Mouse (Mus musculus): Measurements from ENCODE around the gene Ercc6l2.
A peak's percentile ranks its signal among the peaks of the same experiment; 100 is the strongest.

The Ercc6l2 gene

DNA sequence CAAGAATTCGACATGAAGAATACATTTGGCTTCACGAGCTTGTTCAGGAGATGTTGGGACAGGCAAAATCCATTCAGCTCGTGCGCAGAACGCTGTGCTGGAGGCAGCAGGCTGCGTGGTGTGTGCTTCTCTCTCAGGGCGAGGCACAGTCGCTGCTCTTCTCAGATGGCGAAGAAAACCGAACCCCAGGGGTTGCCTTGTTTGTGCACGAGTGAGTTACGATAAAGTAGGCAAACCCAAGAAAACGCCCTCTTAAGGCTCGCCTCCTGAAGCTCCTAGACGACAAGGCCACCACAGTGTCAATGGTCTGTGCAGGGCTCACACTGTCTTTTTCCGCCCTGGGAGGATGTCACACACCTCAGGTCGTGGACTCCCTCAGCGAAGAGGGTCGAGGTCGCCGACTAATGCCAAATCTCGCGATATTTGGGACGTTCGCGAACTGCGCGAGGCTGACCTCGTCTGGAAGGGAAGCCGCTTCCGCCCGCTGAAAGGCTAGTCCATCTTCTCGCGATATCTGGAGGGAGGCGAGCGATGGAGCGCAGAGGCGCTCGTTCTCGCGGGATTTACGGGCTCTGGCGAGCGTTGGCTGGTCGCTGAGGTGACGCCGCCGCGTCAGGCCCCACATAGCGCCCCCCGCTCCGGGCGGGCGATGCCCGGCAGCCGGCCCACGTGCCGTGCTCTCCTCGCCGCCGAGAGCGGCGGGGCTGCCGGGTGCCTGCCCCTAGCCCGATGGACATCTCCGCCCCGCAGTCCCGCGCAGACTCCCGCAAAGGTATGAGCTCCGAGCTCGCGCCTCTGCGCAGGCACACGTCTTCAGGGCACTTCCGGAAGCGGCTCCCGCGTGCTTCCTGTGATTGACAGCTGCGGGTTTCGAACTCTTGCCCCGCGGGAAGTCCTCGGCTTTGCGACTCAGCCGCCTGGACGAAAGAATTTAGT, at the start of gene Ercc6l2:
Gene Ercc6l2, plus strand, starts transcription at position 495 of the 936 bp plus-strand sequence.
- peak; percentile 100 for DNase-seq

DNA sequence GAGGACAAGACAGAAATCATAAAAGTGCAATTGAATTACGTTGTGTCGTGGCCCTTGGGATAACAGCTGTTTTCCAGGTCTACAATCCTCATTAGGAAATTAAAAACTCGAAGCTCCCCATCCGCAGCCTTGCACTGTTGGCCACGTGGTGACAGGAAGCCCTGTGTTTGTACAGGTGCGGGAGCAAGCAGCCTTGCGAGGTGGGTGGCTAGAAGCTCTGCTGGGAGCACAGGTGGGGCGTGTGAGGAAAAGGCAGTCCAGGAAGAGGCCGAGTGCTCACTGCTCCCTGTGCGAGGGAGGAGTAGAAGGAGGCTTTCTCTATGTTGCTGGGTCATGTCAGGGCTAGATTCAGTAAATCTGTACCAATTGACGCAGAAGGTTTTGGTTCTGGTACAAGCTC, 49.0 kb upstream of the Ercc6l2 start:
- no peak for DNase-seq

DNA sequence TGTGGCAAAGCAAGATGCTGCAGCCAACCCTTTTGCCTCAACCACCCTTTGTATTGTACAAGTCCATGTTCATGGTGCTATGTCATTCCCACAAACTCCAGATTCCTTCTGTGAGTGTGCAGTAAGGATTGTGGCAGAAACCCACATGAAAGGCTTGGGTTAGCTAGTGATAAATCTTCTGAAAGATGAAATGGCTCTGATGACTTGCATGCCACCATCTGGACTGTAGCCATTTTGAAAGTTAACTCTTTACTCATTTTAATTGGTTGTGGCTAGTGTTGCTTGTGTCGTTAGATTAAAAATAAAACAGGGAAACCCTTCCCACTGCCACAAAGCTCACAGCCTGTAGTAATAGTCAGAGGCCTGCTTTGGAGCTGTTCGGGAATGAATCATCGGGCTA, 44.0 kb upstream of the Ercc6l2 start:
- no peak for DNase-seq

DNA sequence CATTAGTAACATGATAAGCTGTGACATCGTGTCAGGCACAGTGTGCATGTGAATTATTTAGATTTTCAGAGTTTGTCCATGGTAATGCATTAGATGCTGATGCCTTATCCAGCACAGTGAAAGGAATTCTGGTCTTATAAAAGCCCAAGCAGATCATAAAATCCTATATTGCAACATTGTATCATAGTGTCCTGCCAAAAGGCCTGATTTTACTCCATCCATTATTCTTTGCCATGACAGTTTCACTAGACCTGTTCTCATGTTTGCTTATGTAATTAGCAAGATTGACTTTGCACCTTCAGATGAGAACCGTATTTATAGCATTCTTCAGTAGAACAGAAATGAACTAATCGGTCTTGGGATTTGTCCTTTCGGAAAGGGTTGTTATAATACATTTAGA, 36.1 kb upstream of the Ercc6l2 start:
- no peak for DNase-seq

DNA sequence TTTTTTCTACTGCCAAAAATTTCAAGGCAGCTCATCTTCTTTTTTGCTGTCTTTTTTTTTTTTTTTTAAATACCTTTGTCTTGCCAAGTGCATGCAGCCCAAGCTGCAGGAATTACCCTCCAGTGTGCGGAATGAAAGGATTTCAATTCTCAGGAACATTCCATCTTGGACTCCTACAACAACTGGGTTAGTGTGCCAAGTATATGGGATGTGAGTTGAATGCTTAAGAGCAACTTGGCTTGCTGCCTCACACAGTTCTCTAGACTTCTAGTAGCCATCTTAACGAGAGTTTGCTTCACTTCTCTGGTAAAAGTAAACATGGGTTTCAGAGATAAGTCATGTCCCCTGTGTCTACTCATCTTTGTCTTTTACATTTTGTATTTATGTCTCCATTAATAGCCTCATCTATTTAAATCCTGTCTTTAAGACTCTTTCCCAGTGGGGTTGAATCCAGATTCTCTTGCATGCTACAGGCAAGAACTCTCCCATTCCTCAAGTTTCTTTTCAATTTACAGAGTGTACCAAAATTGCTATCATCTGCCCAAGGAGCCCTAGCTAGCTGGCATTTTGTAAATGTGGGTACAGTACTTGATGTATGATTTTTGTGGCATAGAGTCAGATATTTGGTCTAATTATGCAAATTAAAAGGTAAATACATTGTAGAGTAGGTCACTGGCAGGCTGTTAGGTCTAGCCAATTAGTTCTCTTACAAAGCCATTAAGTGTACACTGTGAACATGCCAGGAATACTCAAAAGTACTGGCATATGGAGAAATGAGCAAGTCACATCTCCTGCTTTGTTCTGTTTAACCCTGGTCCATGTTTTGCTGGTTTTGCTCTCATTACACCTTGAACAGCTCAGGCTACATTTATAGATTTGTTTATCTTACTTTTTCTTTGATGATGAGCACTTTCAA, 35.4 kb upstream of the Ercc6l2 start:
- DNase-seq, result no peak

DNA sequence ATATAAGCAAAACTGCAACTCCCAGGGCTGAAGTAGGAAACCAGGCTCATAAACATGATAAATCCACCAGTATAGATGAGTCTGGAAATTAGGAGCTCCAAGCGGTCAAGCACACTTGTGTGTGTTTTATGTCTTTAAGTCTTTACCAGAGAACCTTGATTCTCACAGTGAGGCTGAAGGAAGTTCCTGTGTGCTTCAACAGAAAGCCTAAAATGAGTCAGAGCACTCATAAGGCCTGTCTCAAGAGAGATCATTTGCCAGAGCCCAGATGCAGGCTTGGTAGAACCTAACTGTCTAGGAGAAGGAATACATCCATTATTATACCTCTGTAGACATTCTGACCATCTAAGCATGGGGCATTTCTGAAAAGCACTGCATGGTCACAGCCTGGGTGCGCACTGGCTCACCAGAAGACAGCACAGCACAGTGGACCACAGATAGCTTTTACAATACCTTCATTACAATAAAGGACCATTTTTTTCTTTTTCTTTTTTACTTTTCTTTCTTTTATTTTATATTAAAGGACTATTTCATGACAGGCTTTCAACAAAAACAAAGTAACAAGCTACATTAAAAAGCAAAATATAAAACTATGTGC, 22.7 kb upstream of the Ercc6l2 start:
- no peak for DNase-seq

DNA sequence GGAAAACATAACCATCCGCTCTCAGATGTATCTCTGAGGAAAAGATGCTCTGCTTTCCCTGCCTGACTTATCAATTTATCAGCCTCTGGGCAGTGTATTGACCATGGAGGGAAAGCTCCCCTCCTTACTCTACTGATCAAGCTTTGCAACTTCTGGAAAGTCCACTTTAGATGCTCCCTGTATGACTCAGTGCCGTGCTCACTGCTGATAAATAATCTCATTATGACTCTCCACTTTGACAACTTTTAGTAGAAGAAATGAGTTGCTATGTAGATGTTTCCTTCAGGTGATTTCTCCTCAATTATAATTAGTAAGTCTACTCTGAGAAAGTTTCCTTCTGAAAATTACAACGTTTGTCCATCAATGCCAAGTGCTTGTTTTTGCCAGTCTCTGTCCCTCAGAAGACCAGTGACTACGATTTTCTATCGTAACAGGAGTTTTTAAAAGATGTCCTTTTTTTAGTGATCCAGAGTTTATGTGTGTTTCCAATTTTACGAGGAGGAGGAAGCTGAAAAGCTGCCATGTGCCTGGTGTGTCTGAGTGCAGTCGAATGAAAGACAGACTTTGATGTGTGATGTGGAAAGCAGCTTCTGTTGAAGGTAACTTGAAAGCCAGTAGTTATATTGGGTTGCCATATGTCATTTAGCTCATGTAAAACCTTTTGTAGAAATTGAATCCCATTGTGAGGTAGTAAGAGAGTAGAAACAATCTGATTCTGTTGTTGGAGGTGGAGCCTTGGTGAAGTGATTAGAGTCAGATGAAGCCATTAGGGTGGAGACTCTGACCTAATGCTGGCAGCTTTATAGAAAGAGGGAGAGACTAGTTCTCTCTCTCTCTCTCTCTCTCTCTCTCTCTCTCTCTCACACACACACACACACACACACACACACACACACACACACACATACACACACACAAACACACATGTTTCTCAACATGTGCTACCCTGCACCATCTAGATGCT, 21.4 kb upstream of the Ercc6l2 start:
- no peak for DNase-seq

DNA sequence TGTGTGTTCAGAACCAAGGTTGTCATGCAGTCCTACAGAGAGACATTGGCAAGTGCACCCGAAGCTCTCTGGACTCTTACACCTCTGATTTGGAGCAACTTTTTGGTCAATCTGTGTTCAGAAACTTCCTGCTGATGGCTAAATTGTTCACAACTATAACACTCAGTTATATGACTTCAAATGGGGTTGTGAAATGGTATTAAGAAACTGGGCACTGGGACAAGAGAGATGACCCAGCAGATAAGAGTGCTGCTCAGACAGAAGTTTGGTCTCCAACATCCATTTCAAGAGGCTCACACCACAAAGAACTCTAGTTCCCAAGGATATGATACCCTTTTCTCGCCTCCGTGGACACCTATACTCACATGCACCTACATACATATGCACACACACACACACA, 16.4 kb upstream of the Ercc6l2 start:
- DNase-seq, result no peak

DNA sequence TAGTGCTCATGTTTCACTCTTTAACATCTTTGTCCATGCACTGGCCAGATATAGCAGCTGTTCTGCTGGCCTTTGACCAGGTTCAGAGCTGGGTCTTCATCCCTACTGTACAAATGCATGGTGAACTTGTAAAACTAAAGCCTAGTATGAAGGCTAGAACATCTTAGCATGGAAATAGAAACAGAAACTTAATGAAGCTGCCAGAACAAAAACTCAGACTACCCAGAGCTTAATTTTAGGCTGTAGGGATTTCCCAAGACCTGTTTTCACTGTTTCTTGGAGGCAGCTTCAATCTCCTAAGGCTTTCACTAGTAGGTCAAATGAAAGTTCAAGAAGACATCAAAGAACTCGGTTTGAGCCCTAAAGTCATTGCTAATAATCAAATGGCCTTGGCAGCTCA, 15.1 kb upstream of the Ercc6l2 start:
- no peak for DNase-seq

DNA sequence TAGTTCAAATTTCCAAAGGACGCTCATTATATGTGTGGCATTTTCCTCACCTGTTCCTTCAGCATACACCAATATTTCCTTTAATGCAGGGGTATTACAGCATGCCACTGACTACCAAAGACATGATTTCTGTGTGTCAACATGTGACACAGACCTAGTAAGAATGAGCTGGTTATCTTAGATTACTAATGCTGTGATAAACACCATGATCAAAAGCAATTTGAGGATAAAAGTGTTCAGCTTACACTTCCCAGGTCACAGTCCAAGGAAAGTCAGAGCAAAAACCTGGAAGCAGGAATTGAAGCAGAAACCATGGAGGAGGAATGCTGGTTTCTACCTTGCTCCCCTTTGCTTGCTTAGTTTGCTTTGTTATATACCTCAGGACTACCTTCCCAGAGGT, 13.8 kb upstream of the Ercc6l2 start:
- no peak for DNase-seq

DNA sequence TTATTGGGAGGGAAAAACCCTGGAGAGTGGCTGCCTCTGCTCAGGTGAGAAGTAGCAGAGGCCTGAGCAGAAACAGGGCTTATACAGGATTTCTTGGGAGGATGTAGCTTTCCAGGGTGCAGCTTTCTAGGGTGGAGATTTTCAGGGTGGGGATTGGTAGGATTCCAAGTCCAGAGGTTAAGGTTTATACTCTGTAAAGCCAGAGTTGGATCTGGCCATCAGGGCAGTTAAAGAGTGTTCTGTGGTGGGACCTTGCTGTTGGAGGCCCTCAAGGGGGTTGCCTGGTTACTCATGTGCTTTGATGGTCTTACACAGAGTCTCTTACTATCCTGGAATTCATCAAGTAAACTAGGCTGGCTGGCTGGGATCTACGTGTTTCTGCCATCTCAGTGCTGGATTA, 7.8 kb upstream of the Ercc6l2 start:
- no peak for DNase-seq

DNA sequence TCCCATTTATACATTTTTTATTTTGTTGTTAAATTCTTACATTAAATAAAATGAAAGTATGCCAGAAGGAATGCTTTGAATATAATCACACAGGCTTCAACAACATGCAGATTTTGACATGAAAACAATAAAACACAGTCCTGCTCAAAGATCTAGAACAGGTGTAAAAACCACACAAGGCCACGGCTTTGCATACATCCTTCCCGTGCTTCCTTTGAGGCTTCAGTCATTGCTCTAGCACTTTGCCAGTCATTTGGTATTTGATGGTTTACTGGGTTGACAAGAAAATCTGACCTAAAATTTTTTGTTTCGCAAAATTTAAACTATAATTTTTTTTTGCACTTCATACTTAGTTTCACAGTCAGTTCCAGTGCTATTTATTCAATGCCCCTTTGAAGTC, 7.1 kb upstream of the Ercc6l2 start:
- no peak for DNase-seq

DNA sequence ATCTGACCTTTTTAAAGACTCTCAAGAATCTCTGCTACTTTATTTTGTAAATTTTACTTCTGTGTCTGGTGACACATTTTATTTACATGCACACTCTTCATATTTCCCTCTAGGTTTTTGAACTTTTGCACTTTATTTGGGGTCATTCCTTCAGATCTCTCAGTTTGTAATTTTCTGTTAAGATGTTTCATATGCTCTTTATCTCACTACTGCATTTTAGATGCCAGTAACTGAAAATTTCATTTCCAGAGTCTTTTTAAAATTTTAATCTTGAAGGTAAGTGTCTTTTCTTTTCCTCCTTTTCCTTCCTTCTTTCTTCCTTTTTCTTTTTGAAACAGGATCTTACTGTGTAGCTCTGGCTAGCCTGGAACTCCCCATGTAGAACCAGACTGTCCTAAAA, 3.6 kb upstream of the Ercc6l2 start:
- DNase-seq, result no peak

DNA sequence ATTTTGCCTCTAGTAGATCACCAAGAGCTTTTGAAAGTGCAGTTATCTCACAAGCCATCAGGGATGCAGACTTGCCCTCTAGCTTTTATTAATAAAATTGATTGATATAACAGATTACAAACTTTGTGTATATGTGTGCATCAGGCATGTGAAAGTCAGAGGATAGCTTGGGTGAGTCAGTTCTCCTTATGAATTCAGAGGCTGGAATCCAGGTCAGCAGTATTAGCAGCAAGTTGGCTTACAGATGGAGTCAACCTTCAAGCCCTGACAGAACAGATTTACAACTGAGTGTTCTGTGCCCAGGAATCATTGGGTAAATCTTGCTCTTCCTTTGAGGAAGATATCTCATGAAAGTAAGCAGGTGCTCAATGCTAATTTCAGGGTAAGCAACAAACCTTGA, 891 bp downstream of the Ercc6l2 start:
- no peak for DNase-seq

DNA sequence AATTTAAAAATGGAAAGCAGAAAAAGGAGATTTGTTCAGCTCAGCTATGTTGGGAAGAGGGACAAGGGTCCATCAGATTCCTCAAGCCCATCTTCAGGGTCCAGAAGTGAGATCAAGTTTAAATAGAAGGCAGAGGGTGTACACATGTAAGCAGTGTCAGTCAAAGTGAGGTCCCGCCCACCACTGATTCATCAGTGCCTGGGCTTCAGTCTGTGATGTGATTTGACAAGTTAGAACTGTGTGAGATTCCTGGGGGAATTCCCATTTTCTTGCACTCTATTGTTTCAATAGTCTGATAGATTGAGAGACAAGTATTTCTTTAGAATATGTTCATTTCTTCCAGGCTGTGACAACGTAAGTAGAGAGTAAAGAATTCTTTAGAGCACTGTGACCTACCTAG, 30.7 kb downstream of the Ercc6l2 start:
- no peak for DNase-seq

DNA sequence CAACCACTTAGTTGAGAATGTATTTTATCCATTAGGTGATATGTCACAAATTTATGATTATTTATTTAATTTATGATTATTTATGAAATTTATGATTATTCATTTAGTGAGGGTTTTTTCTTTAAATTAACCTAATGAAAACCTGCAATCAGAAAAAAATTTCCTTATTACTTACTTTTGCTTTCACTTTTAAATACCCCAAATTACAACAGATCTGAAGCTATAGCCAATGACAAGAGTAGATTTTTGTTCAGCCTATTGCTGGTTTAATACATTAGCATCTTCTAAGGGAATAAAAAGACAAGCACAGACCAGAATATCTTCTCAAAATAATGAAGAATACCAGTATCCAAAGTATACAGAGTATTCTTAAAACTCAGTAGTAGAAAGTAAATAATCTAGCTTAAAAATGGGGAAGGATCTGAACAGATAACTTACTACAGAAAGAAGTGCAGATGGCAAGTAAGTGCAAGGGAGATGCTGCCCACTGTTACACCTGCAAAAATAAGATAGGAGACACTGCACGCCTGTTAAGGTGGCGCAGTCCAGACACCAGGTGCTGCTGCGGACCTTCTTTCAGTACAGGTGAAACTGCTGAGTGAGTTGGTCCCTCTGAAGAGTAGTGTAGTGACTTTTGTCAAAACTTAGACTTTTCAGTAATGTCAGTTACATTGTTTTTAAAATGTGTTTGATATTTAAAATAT, 35.4 kb downstream of the Ercc6l2 start:
- no peak for DNase-seq

DNA sequence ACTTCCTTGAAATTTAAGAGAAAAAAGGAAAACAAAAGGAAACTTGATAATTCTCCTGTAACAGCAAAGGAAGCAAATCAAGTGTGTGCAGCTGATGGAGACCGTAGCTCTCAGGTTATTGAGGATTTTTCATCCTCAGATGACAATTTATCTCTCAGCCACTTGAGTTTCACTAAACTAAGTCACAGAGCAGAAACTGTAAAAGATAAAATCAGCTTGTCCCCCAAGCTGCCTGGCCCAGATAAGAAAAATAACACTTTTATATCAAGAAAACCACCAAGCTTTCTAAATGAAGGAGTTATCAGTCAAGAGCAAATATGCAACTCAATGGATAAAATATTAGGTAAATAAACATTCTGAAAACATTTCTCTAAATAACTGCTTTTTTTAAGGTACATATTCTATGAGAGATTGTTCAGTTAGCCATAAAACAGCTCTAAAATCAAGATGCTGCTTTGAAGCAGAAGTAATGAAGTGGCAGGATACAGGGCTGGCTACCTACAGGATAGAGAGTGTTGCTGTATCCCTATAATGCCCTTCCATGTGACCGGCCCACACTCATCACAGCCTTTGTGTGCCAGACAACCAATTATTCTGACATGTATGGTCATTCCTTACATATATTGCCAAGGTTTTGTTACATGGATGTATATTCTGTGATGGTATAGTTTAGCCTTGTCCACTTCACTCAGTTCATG, 57.7 kb downstream of the Ercc6l2 start:
- no peak for DNase-seq

DNA sequence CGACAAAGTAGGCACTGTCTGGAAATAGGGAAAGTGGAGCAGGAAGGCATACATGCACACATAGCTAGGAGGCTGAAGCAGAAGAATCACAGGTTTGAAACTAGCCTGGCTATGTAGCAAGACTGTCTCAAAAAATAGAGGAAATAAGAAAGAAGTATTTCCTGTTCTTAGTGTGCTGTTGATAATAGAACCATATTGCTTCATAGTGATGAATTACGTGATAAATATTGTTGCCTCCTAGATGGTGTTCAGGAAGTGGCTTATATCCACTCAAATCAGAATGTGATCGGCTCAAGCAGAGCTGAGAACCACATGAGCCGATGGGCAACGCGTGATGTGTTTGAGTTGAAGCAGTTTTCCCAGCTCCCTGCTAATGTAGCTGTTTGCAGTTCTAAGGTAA, 62.1 kb downstream of the Ercc6l2 start:
- no peak for DNase-seq

DNA sequence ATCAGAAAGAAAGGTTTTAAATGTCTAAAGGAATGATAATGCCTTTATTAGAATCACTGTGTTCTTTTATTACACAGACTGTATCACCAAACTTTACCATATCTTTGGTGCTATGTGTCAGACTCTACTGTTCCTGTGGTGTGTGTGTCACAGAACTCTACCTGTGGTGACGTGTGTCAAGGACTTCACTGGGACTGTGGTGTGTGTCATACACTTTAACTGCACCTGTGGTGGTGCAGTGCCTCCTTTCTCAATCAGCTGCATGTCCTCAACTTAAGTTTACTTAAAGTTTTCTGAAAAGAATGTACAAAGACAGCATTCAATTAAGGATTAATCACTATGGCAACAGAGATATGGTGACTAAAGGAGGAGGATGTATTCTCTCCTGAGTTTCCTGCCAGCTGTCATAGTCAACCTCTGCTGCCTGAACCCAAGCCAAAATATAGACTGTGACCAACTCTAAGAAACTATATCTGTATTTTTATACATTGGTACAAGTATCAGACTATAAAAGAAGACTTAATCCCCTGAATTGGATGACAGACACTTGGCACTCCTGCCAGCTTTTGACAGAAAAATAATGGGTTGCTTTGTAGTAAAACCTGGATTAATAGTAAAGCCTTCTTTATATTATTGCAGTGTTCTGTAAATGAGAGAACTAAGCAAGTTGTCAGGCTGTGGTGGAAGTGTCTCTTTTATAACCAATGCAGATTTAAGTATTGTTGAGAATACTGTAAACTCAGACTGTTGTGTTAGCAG, 64.2 kb downstream of the Ercc6l2 start:
- DNase-seq, result no peak

DNA sequence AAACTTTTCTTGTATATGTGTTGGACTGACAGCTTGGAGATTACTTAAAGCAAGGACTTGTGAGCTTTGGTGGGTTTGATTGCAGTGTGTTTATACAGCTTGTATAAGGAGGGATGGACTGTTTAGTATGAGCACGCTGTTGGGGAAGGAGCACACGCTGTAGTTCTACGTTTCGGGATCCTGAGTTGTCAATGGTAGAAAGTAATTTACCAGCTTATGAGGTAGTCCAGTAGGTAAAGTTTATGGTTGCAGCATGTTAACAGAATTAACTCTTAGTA, 64.8 kb downstream of the Ercc6l2 start:
- DNase-seq, result no peak

Data from retina, postnatal 1 day (tissue).